Mouse (Mus musculus) frontal cortex, postnatal 36 days (tissue): ENCODE results near the gene Nhsl1.

Experiments
- DNase-seq, 2 experiments: peaks; one replicate each; pipeline ENCODE4 v3.0.0; 2022; ENCODE audit warnings: low spot score in 2 of 2

The Nhsl1 gene

DNA sequence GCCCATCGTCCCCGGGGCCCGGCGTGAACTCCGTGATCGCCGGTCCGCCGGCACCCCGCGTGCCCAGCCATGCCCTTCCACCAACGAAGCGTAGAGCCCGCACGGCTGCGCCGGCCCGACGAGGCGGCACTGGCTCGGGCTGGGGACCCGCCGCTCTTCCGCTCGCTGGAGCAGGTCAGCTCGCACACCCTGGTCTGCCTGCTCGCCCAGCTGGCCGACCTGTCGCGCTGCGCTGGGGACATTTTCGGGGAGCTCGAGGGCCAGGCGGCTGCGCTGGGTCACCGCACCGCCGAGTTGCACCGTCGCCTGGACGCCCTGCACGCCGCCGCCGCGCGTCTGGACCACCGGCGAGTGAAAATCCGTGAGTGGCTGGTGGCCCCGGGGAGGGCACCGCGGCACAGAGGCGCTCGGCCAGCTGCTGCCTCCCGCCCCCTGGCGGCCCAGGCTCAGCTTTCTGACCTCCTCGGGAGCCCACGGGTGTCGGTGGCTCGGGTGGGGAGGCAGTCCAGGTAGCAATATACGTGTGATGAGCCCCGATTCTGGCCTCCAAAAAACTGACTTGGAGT is at the start of gene Nhsl1:
Nhsl1 (plus strand) TSS at position 70 of the 566 bp plus-strand sequence.
- peak in 1 of 2 experiments; percentile 28 for DNase-seq

DNA sequence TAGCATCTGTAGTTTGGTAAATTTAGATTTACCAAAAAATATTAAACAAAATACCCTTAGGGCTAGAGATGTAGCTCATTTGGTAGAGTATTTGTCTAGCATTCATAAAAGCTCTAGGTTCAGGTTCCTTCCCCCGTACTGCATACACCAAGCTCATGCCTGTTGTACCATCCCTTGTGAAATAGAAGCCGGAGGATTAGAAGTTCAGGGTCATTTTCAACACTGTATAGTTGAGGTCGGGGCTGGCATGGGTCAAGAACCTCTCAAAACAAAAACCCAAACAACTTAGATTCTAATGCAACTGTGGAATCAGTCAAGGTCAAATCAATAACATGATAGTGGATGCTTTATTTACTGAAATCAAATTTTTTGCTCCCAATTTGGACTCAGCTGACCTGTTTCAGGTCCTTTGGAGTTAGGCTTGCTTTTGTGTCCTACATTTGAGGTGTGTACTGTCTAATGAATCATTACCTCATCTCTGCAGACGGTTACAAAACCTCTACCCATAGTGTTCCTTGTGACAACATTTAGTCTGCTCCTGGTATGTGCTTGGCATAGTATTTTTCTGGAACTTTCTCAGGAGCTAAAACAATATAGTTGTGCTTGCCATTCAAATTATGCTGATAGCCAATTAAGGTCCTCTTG is 42.6 kb upstream of the Nhsl1 start:
- DNase-seq = no peak

DNA sequence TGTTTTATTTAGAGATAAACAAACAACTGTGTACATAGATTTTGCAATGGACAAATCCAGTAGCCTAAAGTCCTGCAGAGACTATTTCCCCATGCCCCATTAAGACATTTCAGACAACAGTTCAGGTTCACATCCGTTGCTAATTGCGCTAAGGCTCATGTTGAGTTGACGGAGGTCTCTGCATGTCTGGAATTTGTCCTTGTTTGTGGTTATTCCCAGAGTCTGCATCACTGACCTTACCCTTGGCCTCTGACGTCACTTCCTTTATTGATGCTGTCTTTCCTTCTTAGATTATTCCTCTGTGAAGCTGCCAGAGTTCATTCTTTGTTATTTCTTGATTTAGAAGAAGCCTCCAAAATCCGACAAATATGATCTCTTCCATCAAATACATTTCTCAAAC is 34.8 kb upstream of the Nhsl1 start:
- DNase-seq = no peak

DNA sequence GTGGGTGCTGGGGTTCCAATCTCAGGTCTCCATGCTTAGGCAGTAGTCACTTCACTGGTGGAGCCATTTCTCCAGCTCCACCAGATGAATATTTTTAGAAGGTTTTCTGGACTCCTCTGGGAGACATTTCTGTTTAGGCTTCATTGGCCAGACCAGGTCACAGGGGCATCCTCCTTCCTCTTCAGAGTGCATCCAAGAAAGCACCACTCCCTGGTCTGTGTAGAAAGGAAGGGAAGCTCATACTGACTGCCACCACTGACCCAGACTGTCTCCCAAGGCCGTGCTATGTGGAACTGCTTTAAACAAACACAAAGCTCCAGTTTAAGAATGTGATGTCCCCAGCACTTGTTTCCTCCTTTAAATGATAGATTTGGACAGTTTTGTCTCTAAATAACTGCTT is 29.3 kb upstream of the Nhsl1 start:
- no peak for DNase-seq

DNA sequence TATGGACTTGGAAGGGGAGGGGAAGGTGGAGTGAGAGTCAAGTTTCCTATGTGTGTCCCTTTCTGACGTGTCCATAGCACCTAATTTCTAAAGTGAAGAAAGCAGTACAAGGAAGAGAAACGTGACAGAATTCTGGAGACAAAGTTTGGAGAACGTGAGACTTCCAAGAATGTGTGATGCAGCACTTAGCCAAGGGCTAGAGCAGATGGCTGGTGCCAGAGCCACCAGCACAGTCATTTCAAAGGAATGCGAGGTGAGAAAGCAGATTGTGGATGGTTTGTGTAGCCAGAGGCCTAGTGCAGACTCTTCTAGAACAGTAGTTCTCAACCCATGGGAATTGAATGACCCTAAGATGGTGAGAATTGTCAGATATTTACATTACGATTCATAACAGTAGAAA is 13.7 kb upstream of the Nhsl1 start:
- peak in 1 of 2 experiments; percentile 20 for DNase-seq

DNA sequence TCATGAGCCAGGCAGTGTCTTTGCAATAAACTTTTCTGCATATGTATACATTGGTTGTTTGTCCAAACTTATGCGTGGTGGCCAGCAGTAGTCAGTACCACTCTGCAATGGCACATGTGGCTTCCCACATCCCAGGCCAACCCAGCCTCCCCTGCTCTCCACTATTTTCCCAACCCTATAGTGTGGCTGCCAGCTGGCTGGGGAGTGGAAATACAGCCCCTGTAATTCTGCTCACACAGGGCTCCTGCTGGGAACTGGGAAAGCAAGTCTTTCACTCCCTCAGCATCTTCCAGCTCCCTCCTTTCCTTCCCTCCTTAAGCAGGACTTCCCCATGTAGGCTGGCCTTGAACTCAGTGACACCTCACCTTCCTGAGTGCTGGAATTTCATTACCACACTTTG is 3.7 kb upstream of the Nhsl1 start:
- DNase-seq = no peak

DNA sequence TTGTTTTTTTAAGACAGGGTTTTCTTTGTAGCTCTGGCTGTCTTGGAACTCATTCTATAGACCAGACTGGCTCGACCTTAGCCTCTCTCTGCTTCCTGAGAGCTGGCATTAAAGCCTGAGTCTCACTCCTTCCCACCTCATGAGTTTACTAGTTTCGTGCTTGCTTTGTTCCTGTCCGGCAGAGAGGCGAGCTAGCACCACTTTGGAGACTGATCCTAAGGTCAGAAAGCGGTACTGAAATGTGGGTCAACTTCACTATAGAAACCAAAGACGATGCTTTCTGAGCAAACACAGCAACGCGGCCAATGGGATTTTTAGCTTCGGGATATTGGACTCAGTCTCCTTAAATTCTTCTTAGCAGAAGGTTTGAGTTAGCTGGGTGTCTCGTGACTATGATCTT is 1.3 kb upstream of the Nhsl1 start:
- DNase-seq = no peak

DNA sequence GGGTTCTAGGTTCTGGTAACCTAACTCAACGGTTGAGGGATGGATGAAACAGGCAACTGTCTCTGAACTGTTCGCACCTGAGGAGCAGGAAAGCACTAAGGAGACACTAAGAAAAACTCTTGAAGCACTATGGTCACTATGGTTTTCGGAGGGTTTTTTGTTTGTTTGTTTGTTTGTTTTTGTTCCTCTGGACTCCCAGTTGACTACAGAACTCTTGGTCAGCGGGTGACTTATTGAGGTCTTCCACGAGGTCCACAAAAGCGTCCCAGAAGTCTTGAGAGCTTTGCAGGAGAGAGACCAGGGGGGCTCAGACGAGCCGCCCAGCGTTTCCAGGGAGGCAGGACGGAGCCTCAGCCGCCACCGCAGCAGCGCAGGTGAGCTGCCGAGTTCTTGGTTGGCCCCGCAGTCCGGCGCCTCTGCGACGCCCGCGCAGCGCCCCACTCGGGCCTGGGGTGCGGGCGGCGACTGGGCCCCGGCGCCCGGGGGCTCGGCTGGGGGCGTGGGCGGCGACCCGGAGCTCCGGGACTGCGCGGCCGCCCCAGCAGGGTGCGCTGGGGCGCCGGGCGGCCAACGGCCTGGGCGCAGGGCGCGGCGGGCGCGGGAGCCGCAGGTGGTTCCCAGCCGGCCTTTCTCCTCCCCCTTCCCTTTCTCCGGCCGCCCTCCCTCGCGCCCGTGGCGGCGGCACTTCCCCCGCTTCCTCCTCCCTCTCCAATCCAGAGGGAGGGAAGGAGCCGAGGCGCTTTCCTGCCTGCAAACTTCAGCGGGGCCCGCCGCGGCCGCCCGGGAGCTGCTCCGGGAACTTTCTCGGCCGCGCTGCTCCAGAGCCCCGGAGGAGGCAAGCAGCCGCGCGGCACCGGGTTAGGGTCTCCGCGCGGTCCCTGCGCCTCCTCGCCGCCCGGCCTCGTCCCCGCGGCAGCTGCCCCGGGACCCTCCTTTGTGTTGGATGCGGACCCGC is 547 bp upstream of the Nhsl1 start:
- DNase-seq = peak; percentile 7 to 26

DNA sequence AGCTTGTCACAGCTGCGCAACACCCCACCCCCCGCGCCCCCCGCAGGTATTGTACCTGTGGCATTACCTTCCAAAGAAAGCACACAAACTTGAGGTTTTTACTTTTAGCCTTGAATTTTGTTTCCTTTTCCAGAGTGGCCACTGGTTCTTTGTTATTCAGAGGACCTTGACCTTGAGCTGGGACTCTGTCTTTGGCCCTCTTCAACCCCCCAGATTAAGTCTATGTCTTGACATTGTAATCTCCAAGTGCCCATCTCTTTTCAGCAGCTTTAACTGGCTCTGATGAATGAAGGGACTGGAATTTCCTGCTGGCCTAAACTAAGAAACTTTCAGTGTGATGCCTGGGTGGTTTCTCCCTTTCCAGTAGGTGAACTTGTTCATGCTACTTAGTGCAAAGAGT is 906 bp downstream of the Nhsl1 start:
- DNase-seq = no peak

DNA sequence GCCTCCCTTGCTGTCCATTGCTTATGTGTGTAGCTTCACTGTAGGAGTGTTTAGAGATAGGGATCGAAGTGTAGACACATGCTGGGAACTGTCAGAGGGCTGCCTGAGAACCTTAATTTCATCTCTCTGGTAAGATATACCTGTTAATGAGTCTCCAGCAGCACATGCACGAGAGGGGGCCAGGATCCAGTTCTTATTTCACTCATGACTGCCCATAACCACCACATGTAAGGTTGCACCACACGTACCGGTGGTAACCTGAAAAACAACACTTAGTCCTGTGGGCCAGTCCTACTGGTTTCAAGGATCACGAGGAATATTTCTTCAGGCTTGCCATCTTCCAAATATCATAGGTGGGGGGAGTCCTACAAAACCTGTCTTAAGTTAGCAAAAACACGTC is 3.1 kb downstream of the Nhsl1 start:
- DNase-seq = no peak

DNA sequence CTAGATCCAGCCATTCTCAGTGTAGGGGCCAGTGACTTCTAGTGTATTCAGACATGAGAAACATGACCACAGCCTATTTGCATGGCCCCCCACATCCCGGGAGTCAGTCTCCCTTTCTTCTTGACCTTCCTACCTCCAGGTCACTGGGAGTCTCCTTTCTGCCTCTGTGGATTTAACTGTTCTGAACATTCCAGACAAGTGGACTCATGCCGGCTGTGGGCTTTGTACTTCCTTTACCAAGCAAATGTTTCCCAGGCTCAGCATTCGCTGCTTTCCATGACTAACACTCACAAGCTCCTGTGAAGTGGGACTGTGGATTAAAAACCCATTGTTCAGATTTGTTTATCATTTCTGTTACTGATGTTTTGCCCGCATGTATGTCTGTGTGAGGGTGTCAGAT is 4.9 kb downstream of the Nhsl1 start:
- no peak for DNase-seq

DNA sequence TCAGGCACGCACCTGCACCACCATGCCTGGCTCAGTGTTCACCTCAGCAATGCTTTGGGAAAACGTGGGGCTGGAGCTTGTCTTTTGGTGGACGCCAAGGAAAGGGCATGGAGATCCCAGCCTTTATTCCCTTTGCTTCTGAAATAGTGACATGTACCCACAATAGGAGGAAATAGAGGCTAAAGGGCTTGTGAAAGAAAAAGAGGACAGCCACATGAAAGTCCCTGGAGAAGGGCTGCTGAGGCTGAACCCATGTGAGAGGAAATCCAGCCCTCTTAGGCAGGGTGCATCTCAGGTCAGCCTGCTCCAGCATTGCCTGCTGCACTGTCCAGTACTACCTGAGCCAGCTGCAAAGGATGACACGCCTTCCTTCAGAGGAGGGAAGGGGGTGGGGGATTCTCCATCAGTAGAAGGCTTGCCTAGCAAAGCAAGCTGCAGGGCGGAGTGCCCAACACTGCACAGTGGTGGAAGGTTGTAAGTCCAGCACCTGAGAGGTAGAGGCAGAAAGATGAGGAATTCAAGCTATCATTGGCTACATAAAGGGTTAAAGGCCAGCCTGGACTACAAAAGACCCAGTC is 9.6 kb downstream of the Nhsl1 start:
- DNase-seq = no peak

DNA sequence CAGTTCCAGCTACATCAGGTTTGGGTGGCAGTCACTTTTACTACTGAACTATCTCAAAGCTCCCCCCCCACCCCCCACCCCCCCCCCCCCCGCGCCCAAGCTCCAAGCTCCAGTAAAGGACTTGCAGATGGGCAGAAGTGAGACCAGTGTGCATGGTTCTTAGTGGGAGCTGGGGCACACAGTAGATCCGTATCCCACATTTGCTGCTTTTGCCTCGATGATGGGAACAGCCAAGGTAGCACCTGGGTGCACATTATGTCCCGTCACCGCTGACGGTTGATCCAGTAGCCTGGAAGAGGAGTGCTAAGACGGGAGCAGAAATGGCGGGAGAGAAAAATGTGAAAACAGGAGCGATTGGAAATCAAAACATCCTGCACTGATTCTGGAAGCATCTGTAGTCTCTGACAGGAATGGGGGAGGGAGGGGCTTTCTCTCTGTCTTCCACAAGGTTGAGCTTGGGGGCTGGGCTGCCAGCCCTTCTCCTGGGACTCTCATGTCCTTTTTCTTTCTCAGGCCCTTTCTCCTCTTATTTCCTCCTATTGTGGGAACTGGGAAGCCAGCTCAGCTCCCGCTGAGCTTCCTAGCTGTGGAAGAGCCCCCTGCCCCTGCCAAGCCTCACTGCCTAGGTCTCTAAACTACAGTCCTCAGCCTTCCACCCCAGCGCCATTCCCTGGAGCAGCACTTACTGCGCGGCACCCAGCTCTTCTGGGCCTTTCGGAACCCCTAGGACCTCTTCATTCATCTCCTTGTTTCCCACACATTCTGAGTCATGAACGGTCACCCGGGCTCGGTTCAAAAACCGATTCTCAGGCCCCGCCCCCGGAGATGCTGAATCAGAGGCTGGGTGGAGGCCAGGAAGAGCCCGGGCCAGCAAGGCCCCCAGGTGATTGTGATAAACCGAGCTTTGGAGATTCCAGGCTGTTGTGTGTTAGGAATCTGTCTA is 10.6 kb downstream of the Nhsl1 start:
- DNase-seq = peak in 1 of 2 experiments; percentile 9

DNA sequence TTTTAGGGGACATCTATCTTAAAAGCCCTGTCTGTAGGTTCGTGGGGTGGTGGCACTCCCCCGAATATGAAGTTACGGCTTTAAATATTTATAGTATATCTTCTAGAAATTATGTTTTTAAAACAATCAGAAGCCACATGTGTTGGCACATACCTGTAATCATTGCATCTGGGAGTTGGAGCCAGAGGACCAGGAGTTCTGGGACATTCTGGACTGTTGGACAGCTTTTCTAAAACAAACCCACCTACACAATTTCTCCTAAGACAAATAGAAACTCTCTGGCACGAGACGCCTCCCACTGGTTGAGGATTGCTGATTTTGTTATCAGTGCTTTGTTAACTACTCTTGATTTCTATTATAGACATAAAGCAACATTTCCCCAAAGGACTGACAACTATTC is 11.7 kb downstream of the Nhsl1 start:
- no peak for DNase-seq

DNA sequence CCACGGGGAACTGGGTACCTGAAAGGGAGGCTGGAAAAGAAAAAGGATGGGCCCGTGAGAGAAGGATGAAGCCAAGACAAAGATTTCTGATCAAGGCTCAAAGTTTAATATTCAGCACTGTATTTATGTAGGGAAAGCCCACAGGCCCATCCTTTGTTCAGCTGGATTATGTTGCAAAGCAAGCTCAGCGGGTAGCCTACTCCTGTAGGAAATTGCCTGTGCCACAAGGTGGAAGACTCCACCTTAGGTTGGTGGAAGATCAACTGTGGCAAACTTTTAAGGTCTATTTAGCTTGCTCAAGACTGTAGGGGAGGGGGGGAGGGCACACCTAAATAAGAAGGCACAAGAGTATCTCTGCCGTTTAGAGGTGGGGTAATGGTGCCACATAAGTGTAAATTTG is 14.8 kb downstream of the Nhsl1 start:
- no peak for DNase-seq

DNA sequence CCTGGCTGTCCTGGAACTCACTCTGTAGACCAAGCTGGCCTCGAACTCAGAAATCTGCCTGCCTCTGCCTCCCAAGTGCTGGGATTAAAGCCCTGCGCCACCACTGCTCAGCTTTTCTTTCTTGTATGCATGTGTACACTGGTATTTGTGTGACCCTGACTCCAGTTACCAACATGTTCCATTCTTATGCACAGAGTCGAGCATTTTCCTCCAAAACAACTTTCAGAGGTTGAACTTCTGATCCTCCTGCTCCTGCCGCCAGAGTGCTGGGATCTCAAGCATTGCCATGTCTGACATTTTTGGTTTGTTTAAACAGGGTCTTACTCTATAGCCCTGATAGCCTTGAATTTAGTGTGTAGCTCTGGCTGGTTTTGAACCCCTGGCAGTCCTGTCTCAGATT is 15.4 kb downstream of the Nhsl1 start:
- DNase-seq = no peak

DNA sequence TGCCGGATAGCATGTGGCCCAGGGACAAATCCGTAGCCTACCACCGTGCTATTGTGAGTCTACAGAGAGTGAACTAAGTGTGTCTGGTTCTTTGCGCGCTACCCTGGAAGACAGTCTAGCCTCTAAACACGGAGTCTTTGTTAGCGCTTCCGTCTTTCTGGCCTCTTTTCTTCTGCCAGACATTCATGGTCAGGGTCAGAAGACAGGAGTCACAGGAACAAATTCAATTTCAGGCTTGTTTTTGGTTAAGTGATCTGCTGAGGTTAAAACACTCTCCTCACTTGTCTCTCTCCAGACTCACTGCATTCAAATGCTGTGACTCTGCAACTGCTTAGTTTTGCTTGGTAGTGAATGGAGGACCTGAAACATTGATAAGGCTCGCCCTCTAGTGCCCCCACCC is 15.9 kb downstream of the Nhsl1 start:
- DNase-seq = no peak

DNA sequence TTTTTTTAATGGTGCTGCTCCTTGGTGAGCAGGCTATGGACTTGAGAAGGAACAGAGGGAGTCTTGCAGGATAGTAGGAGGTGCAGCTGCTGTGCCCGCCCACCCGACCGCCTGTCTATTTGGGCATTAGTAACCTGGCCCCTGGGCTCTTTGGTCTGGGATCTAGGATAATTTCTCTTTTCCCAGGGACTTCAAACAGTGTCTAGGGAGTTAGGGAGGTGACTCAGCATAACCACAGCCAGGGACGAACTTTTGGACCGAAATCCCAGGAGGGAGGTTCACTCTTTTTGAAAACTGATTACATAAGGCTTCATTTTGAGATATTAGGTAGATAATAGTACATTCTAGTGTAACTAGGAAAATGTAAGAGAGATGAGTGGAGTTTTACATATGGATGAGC is 18.9 kb downstream of the Nhsl1 start:
- no peak for DNase-seq

DNA sequence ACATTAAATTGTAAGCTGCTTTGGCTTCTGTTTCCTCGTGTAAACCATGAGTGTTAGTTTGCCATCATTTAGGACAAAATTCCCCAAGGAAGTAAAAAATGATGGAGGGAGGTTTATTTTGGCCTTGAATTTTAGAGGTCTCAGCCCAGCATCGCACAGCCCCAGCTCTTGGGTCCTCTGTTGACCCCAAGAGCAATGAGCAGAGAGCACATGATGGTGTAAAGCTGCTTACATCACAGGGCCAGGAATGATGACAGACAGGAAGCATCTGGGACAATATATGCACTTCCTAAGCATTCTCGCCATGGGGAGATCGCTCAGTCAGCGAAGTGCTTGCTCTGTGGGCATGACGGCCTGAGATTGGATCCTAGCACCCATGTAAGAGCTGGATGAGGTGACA is 20.6 kb downstream of the Nhsl1 start:
- DNase-seq = no peak

DNA sequence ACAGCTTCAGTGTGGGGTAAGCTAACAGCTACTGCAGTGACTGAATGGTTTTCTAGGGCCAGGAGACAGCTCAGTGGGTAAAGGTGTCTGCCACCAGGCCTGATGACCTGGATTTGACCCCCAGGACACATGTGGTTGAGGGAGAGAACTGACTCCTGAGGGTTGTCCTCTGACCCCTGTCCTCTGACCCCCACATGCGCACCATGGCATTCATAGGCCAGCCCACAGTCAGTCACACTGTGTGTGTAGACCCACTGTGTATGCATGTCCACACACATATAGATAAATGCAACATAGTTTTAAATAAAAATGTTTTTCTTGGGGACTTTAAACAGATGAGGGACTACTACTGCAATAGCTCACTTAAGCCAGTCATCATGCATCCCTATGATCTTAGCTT is 22.1 kb downstream of the Nhsl1 start:
- no peak for DNase-seq

DNA sequence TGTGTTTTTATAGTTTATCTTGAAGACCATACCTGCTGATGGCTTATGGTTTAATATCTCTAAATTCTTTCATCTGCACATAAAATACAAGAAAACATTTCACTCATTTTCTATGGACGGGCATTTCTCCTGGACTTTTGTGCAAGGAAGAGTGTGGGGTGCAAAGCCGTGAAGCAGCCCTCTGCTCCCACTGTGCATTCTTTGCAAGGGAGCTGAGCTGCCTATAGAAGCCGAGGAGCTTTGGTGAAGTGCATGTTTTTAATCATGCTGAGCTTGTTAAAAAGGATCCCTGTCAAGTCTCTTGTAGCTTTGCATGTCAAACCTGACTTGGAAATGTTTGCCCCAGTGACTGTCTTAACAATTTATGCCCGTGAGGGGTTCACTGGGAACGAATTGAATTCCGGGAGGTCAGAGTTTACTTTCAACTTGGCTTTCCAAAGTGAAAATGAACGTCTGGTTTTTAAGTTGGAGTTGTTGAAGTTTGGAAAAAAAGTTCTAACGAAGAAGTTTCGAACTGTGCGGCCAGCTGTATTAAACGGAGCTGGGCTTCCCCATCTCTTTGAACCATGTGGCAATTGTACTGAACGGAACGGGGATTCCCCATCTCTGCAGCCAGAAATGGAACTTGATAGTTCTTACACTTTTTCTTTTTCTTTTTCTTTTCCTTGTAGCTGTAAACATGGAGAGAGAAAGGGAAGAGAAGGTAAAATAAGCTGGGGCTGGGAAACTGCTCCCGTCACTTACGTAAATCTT is 22.8 kb downstream of the Nhsl1 start:
- DNase-seq = no peak
